Mouse (Mus musculus): ENCODE measurements around the gene Adap1. TPM values are rescaled to one million over a fixed set of nuclear protein-coding genes. Genes with fewer than 3 reads are reported as not detected.

Gene Adap1
- polyA plus RNA-seq, 1 experiment from 2014 or later = 33.4 TPM

GRCm38 (mm10) chr5:139302101-139302500 is 23.3 kb downstream of the Adap1 start:
- Histone ChIP-seq H3K27ac (ENCODE audit: low read depth, low read length) (no peak overlapping the region), H3K4me2 (replicated peaks; ENCODE audit: low read depth) (no peak overlapping the region), H3K4me3 (ENCODE audit: low read depth, low read length) (no peak overlapping the region), H3K36me3 (ENCODE audit: control insufficient read depth, insufficient read depth) (peaks cover 3% of the 10 kb centered on the region; the same call in 1 of the 2 replicates), H3K27me3 (replicated peaks; ENCODE audit: control insufficient read depth, insufficient read depth, low read length) (no peaks in the 10 kb centered on the region), H3K9me3 (ENCODE audit: control insufficient read depth) (no peaks in the 10 kb centered on the region), H3K4me1 (replicated peaks; ENCODE audit: control insufficient read depth, insufficient read depth, low read length) (peaks cover 2% of the 10 kb centered on the region; the same call in 1 of the 2 replicates), H3K9ac (ENCODE audit: low read depth, low read length) (no peak overlapping the region)
- no peak for ATAC-seq
- WGBS = 52% methylated on average over 6 of the region's 6 CpGs
- TF ChIP-seq CTCF (IDR thresholded peaks at IDR 0.05; ENCODE audit: low read depth) = no peak

GRCm38 (mm10) chr5:139297745-139298144 is 27.7 kb downstream of the Adap1 start:
- no peak for TF ChIP-seq CTCF (IDR thresholded peaks at IDR 0.05; ENCODE audit: low read depth)
- H3K9ac ChIP-seq (ENCODE audit: low read depth, low read length) = no peak overlapping the region
- no peaks in the 10 kb centered on the region for H3K9me3 ChIP-seq (ENCODE audit: control insufficient read depth)
- H3K36me3 ChIP-seq (ENCODE audit: control insufficient read depth, insufficient read depth) = peaks cover 13% of the 10 kb centered on the region; the same call in 1 of the 2 replicates
- WGBS = 82% methylated on average over 5 of the region's 5 CpGs
- H3K4me1 ChIP-seq (replicated peaks; ENCODE audit: control insufficient read depth, insufficient read depth, low read length) = peaks cover 2% of the 10 kb centered on the region; the same call in 1 of the 2 replicates
- no peaks in the 10 kb centered on the region for H3K27me3 ChIP-seq (replicated peaks; ENCODE audit: control insufficient read depth, insufficient read depth, low read length)
- H3K4me3 ChIP-seq (ENCODE audit: low read depth, low read length) = no peak overlapping the region
- no peak for ATAC-seq
- H3K27ac ChIP-seq (ENCODE audit: low read depth, low read length) = peak overlapping the region; percentile 60; the same call in 1 of the 2 replicates
- no peak overlapping the region; the same call in 1 of the 2 replicates for H3K4me2 ChIP-seq (replicated peaks; ENCODE audit: low read depth)

GRCm38 (mm10) chr5:139297092-139297491 is 28.3 kb downstream of the Adap1 start:
- 33% methylated on average over 10 of the region's 10 CpGs for WGBS

GRCm38 (mm10) chr5:139294089-139294488 is 31.3 kb downstream of the Adap1 start:
- no peak overlapping the region for H3K9ac ChIP-seq (ENCODE audit: low read depth, low read length)
- H3K9me3 ChIP-seq (ENCODE audit: control insufficient read depth) = no peaks in the 10 kb centered on the region
- H3K36me3 ChIP-seq (ENCODE audit: control insufficient read depth, insufficient read depth) = peaks cover 15% of the 10 kb centered on the region; the same call in 1 of the 2 replicates
- H3K4me2 ChIP-seq (replicated peaks; ENCODE audit: low read depth) = no peak overlapping the region
- WGBS = 84% methylated on average over 2 of the region's 2 CpGs
- H3K27me3 ChIP-seq (replicated peaks; ENCODE audit: control insufficient read depth, insufficient read depth, low read length) = no peaks in the 10 kb centered on the region
- H3K27ac ChIP-seq (ENCODE audit: low read depth, low read length) = no peak overlapping the region
- ATAC-seq = no peak
- no peak for TF ChIP-seq CTCF (IDR thresholded peaks at IDR 0.05; ENCODE audit: low read depth)
- no peak overlapping the region for H3K4me3 ChIP-seq (ENCODE audit: low read depth, low read length)
- no peaks in the 10 kb centered on the region for H3K4me1 ChIP-seq (replicated peaks; ENCODE audit: control insufficient read depth, insufficient read depth, low read length)

More at GRCm38 (mm10) chr5:139297092-139297491, 28.3 kb downstream of the Adap1 start:
- no peak for TF ChIP-seq CTCF (IDR thresholded peaks at IDR 0.05; ENCODE audit: low read depth)
- ATAC-seq = peak; percentile 59
- Histone ChIP-seq H3K4me1 (replicated peaks; ENCODE audit: control insufficient read depth, insufficient read depth, low read length) (peaks cover 2% of the 10 kb centered on the region; the same call in 1 of the 2 replicates), H3K4me3 (ENCODE audit: low read depth, low read length) (no peak overlapping the region), H3K27ac (ENCODE audit: low read depth, low read length) (peak overlapping the region; percentile 60), H3K9me3 (ENCODE audit: control insufficient read depth) (no peaks in the 10 kb centered on the region), H3K4me2 (replicated peaks; ENCODE audit: low read depth) (peak overlapping the region; percentile 21; the same call in 1 of the 2 replicates), H3K36me3 (ENCODE audit: control insufficient read depth, insufficient read depth) (peaks cover 10% of the 10 kb centered on the region; the same call in 1 of the 2 replicates), H3K9ac (ENCODE audit: low read depth, low read length) (no peak overlapping the region), H3K27me3 (replicated peaks; ENCODE audit: control insufficient read depth, insufficient read depth, low read length) (no peaks in the 10 kb centered on the region)

GRCm38 (mm10) chr5:139291811-139292560 is 33.4 kb downstream of the Adap1 start:
- 75% methylated on average over 6 of the region's 6 CpGs for WGBS
- H3K36me3 ChIP-seq (ENCODE audit: control insufficient read depth, insufficient read depth) = peaks cover 15% of the 10 kb centered on the region; the same call in 1 of the 2 replicates
- no peak overlapping the region for H3K9ac ChIP-seq (ENCODE audit: low read depth, low read length)
- H3K4me2 ChIP-seq (replicated peaks; ENCODE audit: low read depth) = no peak overlapping the region
- H3K9me3 ChIP-seq (ENCODE audit: control insufficient read depth) = no peaks in the 10 kb centered on the region
- no peaks in the 10 kb centered on the region for H3K27me3 ChIP-seq (replicated peaks; ENCODE audit: control insufficient read depth, insufficient read depth, low read length)
- H3K27ac ChIP-seq (ENCODE audit: low read depth, low read length) = no peak overlapping the region
- no peak for ATAC-seq
- peaks cover 2% of the 10 kb centered on the region; the same call in 1 of the 2 replicates for H3K4me1 ChIP-seq (replicated peaks; ENCODE audit: control insufficient read depth, insufficient read depth, low read length)
- no peak for TF ChIP-seq CTCF (IDR thresholded peaks at IDR 0.05; ENCODE audit: low read depth)
- H3K4me3 ChIP-seq (ENCODE audit: low read depth, low read length) = no peak overlapping the region

- Histone ChIP-seq H3K36me3 (ENCODE audit: control insufficient read depth, insufficient read depth) (peaks cover 11% of the 10 kb centered on the region; the same call in 1 of the 2 replicates), H3K4me2 (replicated peaks; ENCODE audit: low read depth) (no peak overlapping the region), H3K4me3 (ENCODE audit: low read depth, low read length) (no peak overlapping the region), H3K4me1 (replicated peaks; ENCODE audit: control insufficient read depth, insufficient read depth, low read length) (peaks cover 13% of the 10 kb centered on the region; the same call in 1 of the 2 replicates), H3K27me3 (replicated peaks; ENCODE audit: control insufficient read depth, insufficient read depth, low read length) (no peaks in the 10 kb centered on the region), H3K9ac (ENCODE audit: low read depth, low read length) (no peak overlapping the region), H3K9me3 (ENCODE audit: control insufficient read depth) (no peaks in the 10 kb centered on the region), H3K27ac (ENCODE audit: low read depth, low read length) (no peak overlapping the region)
- WGBS = 83% methylated on average over 12 of the region's 12 CpGs
- TF ChIP-seq CTCF (IDR thresholded peaks at IDR 0.05; ENCODE audit: low read depth) = no peak
- ATAC-seq = no peak
These were observed 34.8 kb downstream of the Adap1 start for GRCm38 (mm10) chr5:139290467-139291259.

Measured in intestine, postnatal 0 days (tissue).